Comparison of ENCODE assay signal across 29 mouse cellular contexts in the genomic region with DNA sequence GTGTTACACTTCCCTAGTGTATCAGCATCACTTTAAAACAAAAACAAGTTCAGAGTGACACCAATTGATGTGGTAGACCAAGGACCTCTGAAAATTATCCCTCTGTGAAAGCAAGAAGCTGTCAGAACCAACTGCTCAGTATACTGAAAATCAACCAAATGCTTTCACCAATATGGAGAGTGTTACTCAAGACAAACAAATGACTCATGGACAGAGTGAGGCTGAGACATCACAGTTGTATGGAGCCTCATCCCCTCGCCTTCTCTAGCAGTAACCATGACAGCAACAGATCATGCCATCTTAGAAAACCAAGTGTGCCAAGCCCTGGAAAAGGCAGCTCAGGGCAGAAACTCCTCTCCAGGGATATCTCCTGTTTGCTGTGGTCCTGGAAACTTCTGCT.
DNase-seq lines count a peak whose midpoint lies in the region; ATAC-seq and TF ChIP-seq lines count a peak whose summit lies in the region.
"Had no signal": no experiment of that assay in that cellular context is flagged by ENCODE, and none has a peak within 500 bp of the region (broad histone marks: within the 10 kb centered on the region; RNA-seq: fewer than 3 reads in every experiment).

No protein-coding gene starts in this region.

- peak; percentile 63 for DNase-seq in lung, embryonic 14.5 days
- DNase-seq in lung, adult 2 months: no peak
- DNase-seq in lung, postnatal 0 days (ENCODE audit: low spot score): peak; percentile 83
- DNase-seq in lung, postnatal 25 days (ENCODE audit: low spot score): peak; percentile 25
- DNase-seq in ovary, adult 18-20 months (ENCODE audit: low spot score): no peak
- DNase-seq in gastrocnemius, postnatal 4 days (ENCODE audit: low spot score in 2 of 2): no peak
- DNase-seq: adrenal gland, postnatal 14 days; B cell, adult 2 months; cerebellum, adult 11-12 months; cerebellum, adult 8-10 months; cerebellum, postnatal 10 days; cerebellum, postnatal 36 days; embryo, embryonic 11 days; gastrocnemius, postnatal 25 days; heart, adult 2 months; heart, postnatal 14 days had no signal

- H3K36me3 ChIP-seq in lung, embryonic 14.5 days (ENCODE audit: insufficient read depth): no peaks in the 10 kb centered on the region
- no peaks in the 10 kb centered on the region for H3K36me3 ChIP-seq in lung, postnatal 0 days (ENCODE audit: insufficient read depth, low read length)
- no peaks in the 10 kb centered on the region for H3K36me3 ChIP-seq in kidney, embryonic 14.5 days (ENCODE audit: control insufficient read depth, insufficient read depth, low read length)
- H3K36me3 ChIP-seq: embryonic facial prominence, embryonic 10.5 days; embryonic facial prominence, embryonic 13.5 days; forebrain, embryonic 12.5 days; forebrain, embryonic 15.5 days; G1E; heart, embryonic 10.5 days; heart, embryonic 13.5 days; hindbrain, embryonic 13.5 days had no signal

- no peaks in the 10 kb centered on the region for H3K9me3 ChIP-seq in lung, embryonic 14.5 days (ENCODE audit: low read depth, low read length)
- H3K9me3 ChIP-seq in lung, postnatal 0 days (ENCODE audit: low read length): no peaks in the 10 kb centered on the region
- H3K9me3 ChIP-seq in kidney, embryonic 14.5 days (ENCODE audit: control insufficient read depth, low read length): no peaks in the 10 kb centered on the region
- H3K9me3 ChIP-seq: embryonic facial prominence, embryonic 10.5 days; embryonic facial prominence, embryonic 13.5 days; forebrain, embryonic 12.5 days; forebrain, embryonic 15.5 days; G1E; heart, embryonic 10.5 days; heart, embryonic 13.5 days; hindbrain, embryonic 13.5 days had no signal

- no peaks in the 10 kb centered on the region for H3K27me3 ChIP-seq in lung, embryonic 14.5 days (ENCODE audit: insufficient read depth, low read length)
- no peaks in the 10 kb centered on the region for H3K27me3 ChIP-seq in lung, postnatal 0 days (replicated peaks; ENCODE audit: insufficient read depth, low read length)
- H3K27me3 ChIP-seq in kidney, embryonic 14.5 days (ENCODE audit: control insufficient read depth, insufficient read depth, low read length): no peaks in the 10 kb centered on the region
- H3K27me3 ChIP-seq: CH12.LX; embryonic facial prominence, embryonic 13.5 days; forebrain, embryonic 12.5 days; forebrain, embryonic 15.5 days; Patski had no signal

- H3K27ac ChIP-seq in lung, embryonic 14.5 days (ENCODE audit: low read depth): no peak overlapping the region
- H3K27ac ChIP-seq in lung, postnatal 0 days (ENCODE audit: low read length): no peak overlapping the region
- no peak overlapping the region for H3K27ac ChIP-seq in kidney, embryonic 14.5 days (ENCODE audit: low read depth, low read length)
- H3K27ac ChIP-seq: embryonic facial prominence, embryonic 10.5 days; embryonic facial prominence, embryonic 13.5 days; forebrain, embryonic 12.5 days; forebrain, embryonic 15.5 days; heart, adult 2 months; heart, embryonic 10.5 days; heart, embryonic 13.5 days; hindbrain, embryonic 13.5 days had no signal

- TF ChIP-seq CTCF in lung, embryonic 14.5 days (IDR thresholded peaks at IDR 0.05; ENCODE audit: low read depth): no peak
- no peak for TF ChIP-seq CTCF in lung, adult 2 months (IDR thresholded peaks at IDR 0.05; ENCODE audit: insufficient read depth, low read length)
- TF ChIP-seq CTCF in lung, postnatal 0 days (IDR thresholded peaks at IDR 0.05): no peak

- H3K4me1 ChIP-seq in lung, embryonic 14.5 days (ENCODE audit: insufficient read depth): no peaks in the 10 kb centered on the region; the same call in 1 of the 2 replicates
- H3K4me1 ChIP-seq in lung, adult 2 months (ENCODE audit: control insufficient read depth, insufficient read depth, low read length): no peaks in the 10 kb centered on the region
- H3K4me1 ChIP-seq in lung, postnatal 0 days (ENCODE audit: insufficient read depth, low read depth, low read length): no peaks in the 10 kb centered on the region
- no peaks in the 10 kb centered on the region for H3K4me1 ChIP-seq in kidney, embryonic 14.5 days (ENCODE audit: control insufficient read depth, insufficient read depth, low read length)
- H3K4me1 ChIP-seq: embryonic facial prominence, embryonic 10.5 days; forebrain, embryonic 12.5 days; forebrain, embryonic 15.5 days; heart, embryonic 10.5 days; heart, embryonic 13.5 days; hindbrain, embryonic 13.5 days had no signal

- no peak for TF ChIP-seq POLR2A in lung, adult 2 months (IDR thresholded peaks at IDR 0.05; ENCODE audit: borderline replicate concordance, extremely low read depth, low read depth, low read length)

- no peak overlapping the region for H3K9ac ChIP-seq in lung, embryonic 14.5 days
- H3K9ac ChIP-seq in lung, postnatal 0 days (replicated peaks; ENCODE audit: low read depth): no peak overlapping the region
- H3K9ac ChIP-seq in kidney, embryonic 14.5 days (ENCODE audit: low read depth, low read length): no peak overlapping the region
- H3K9ac ChIP-seq: embryonic facial prominence, embryonic 13.5 days; forebrain, embryonic 12.5 days; forebrain, embryonic 15.5 days; heart, embryonic 13.5 days; hindbrain, embryonic 13.5 days had no signal

- ATAC-seq in lung, embryonic 14.5 days (ENCODE audit: insufficient read depth): peak; percentile 70; the same call in 1 of the 2 replicates
- peak; percentile 93 for ATAC-seq in lung, postnatal 0 days
- ATAC-seq in kidney, embryonic 14.5 days (ENCODE audit: low FRiP score, low TSS enrichment): no peak
- ATAC-seq: forebrain, embryonic 15.5 days; hindbrain, embryonic 16.5 days; Patski had no signal

- TF ChIP-seq EP300 in lung, postnatal 0 days (IDR thresholded peaks at IDR 0.05): 0 out of 2 replicates have a peak, but pooled peaks have one; percentile 37

- 37% methylated on average over 1 of the region's 1 CpGs for WGBS in lung, embryonic 14.5 days
- 56% methylated on average over 1 of the region's 1 CpGs for WGBS in lung, adult 2 months
- 35% methylated on average over 1 of the region's 1 CpGs for WGBS in lung, postnatal 0 days
- WGBS in kidney, embryonic 14.5 days: 75% methylated on average over 1 of the region's 1 CpGs

- H3K4me2 ChIP-seq in lung, embryonic 14.5 days: no peak overlapping the region
- no peak overlapping the region for H3K4me2 ChIP-seq in lung, postnatal 0 days (replicated peaks; ENCODE audit: low read depth, low read length)
- H3K4me2 ChIP-seq in kidney, embryonic 14.5 days (replicated peaks; ENCODE audit: low read depth, low read length): no peak overlapping the region
- H3K4me2 ChIP-seq: embryonic facial prominence, embryonic 13.5 days; forebrain, embryonic 12.5 days; forebrain, embryonic 15.5 days; heart, embryonic 13.5 days; hindbrain, embryonic 13.5 days had no signal

- H3K4me3 ChIP-seq in lung, embryonic 14.5 days (ENCODE audit: low read depth, low read length): no peak overlapping the region
- H3K4me3 ChIP-seq in lung, adult 2 months (replicated peaks; ENCODE audit: extremely low read depth, low read depth, low read length): no peak overlapping the region
- H3K4me3 ChIP-seq in lung, postnatal 0 days (ENCODE audit: low read depth, low read length): no peak overlapping the region
- no peak overlapping the region for H3K4me3 ChIP-seq in kidney, embryonic 14.5 days (ENCODE audit: low read length)
- H3K4me3 ChIP-seq: embryonic facial prominence, embryonic 10.5 days; embryonic facial prominence, embryonic 13.5 days; erythroblast, embryonic 14.5 days; forebrain, embryonic 12.5 days; forebrain, embryonic 15.5 days; heart, adult 2 months; heart, embryonic 10.5 days; heart, embryonic 13.5 days; hindbrain, embryonic 13.5 days had no signal

Comparison
In these comparisons a context has a peak if more than half of its experiments do, and no peak if none do; other contexts are left out.
1. DNase-seq: peak in lung, embryonic 14.5 days (single experiment), lung, postnatal 0 days (single experiment) and lung, postnatal 25 days (single experiment); none in lung, adult 2 months (single experiment), ovary, adult 18-20 months (single experiment) and gastrocnemius, postnatal 4 days (0 of 2).